Mouse (Mus musculus) heart, adult 2 months (tissue): ENCODE measurements around the gene Rpn2.

ENCODE experiments used
- CTCF ChIP-seq: fragments of 200-600 bp; IDR thresholded peaks from 2 replicates; pipeline ENCODE4 v1.8.1; 2022; ENCODE audit warnings: antibody characterized with exemption, mild to moderate bottlenecking, moderate library complexity
- EP300 ChIP-seq: fragments of 200-500 bp; IDR thresholded peaks from 2 replicates; pipeline ENCODE4 v1.6.1; 2011; ENCODE audit warnings: low read depth, low read length, control low read depth; ENCODE audit not compliant: insufficient read depth
- POLR2A ChIP-seq: fragments of 200-500 bp; IDR thresholded peaks from 2 replicates; pipeline ENCODE4 v1.6.1; 2011; ENCODE audit warnings: mild to moderate bottlenecking, low read depth, low read length, control low read depth; ENCODE audit not compliant: insufficient read depth

GRCm38 (mm10) chr2:157259720-157260119 lies 19.1 kb upstream of the Rpn2 start:
- peak; percentile 84 for TF ChIP-seq CTCF
- no peak for TF ChIP-seq POLR2A
- TF ChIP-seq EP300, result no peak
